Mouse (Mus musculus) myocyte (in vitro differentiated cells): ENCODE measurements around the gene Gm38431.

Source experiments
- CEBPB ChIP-seq: IDR thresholded peaks from 2 replicates; pipeline ENCODE4 v1.6.1; 2011; ENCODE audit warnings: mild to moderate bottlenecking, moderate library complexity; ENCODE audit not compliant: poor library complexity, insufficient read depth, severe bottlenecking
- POLR2A ChIP-seq: IDR thresholded peaks from one replicate; pipeline ENCODE4 v1.6.1; 2011; ENCODE audit warnings: low read depth, mild to moderate bottlenecking, control low read depth, moderate library complexity; ENCODE audit not compliant: insufficient read length
- POLR2AphosphoS2 ChIP-seq: IDR thresholded peaks from one replicate; pipeline ENCODE4 v1.6.1; 2011; ENCODE audit warnings: low read depth, control low read depth; ENCODE audit not compliant: insufficient read length

DNA sequence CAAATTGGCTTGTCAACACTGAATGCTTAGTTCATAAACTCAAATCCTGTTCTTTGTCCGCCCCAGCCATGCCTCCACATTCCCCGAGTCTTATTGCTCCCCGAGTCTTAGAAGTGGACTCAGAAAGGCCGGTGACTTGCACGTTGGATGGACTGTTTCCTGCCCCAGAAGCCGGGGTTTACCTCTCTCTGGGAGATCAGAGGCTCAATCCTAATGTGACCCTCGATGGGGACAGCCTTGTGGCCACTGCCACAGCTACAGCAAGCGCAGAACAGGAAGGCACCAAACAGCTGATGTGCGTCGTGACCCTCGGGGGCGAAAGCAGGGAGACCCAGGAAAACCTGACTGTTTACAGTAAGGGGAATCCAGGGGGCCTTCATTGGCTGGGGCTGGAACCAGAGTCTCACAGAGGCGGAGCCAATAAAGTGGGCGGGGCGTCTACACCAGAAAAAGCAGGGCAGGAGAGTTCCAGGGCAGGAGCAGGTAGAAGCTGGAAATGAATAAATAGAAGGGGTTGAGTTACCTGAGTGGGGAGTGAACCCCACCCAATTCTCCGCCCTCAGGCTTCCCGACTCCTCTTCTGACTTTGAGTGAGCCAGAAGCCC, 57.2 kb downstream of the Gm38431 start:
- TF ChIP-seq POLR2A: no peak
- TF ChIP-seq POLR2AphosphoS2: no peak
- TF ChIP-seq CEBPB: no peak
